Mouse (Mus musculus) CH12.LX (cell line): ENCODE data around the gene B3gnt4. TPM values are rescaled to one million over a fixed set of nuclear protein-coding genes. Genes with fewer than 3 reads are reported as not detected.

ENCODE experiments used
- DNase-seq: peaks from one replicate; pipeline ENCODE4 v3.0.0-alpha.2; 2013; ENCODE audit errors: extremely low read depth
- H3K27ac ChIP-seq: 2 replicates; pipeline ENCODE4 v1.5.1; 2012; ENCODE audit warnings: low read depth, mild to moderate bottlenecking, control low read depth, moderate library complexity; ENCODE audit not compliant: insufficient read depth
- H3K27me3 ChIP-seq: replicated peaks from 2 replicates; pipeline ENCODE3; 2012; ENCODE audit warnings: inconsistent platforms
- H3K36me3 ChIP-seq, 2 experiments: replicated peaks in 1 of 2; 2 replicates each; pipeline versions ENCODE3 to v1.6.1; 2012; ENCODE audit warnings: inconsistent platforms in 1 of 2, low read length in 1 of 2, mild to moderate bottlenecking in 1 of 2, mixed read lengths in 1 of 2, moderate library complexity in 1 of 2; ENCODE audit not compliant: control insufficient read depth in 1 of 2, insufficient read depth in 1 of 2
- H3K4me1 ChIP-seq, 2 experiments: 2 replicates each; pipeline ENCODE4 v1.6.1; 2012; ENCODE audit warnings: inconsistent platforms in 1 of 2, moderate library complexity in 1 of 2; ENCODE audit not compliant: insufficient read depth in 2 of 2, control insufficient read depth in 1 of 2
- H3K4me2 ChIP-seq: 2 replicates; pipeline ENCODE4 v1.6.1; 2012; ENCODE audit warnings: low read depth, mild to moderate bottlenecking, control low read depth; ENCODE audit not compliant: poor library complexity, insufficient read depth, severe bottlenecking
- H3K4me3 ChIP-seq, 3 experiments: fragments of 150-350 bp in 1 of 3; sonication (generic) in 1 of 3; replicated peaks in 1 of 3; 2 replicates each; pipeline versions ENCODE3 to v1.5.1; 2011 to 2012; ENCODE audit warnings: low read depth in 2 of 3, low read length in 2 of 3, mild to moderate bottlenecking in 2 of 3, moderate library complexity in 2 of 3, control low read depth in 1 of 3, improper control_type of control experiment in 1 of 3, inconsistent platforms in 1 of 3, mixed read lengths in 1 of 3; ENCODE audit not compliant: poor library complexity in 1 of 3
- H3K79me2 ChIP-seq: replicated peaks from 2 replicates; pipeline ENCODE4 v1.6.1; 2012; ENCODE audit warnings: mild to moderate bottlenecking, moderate library complexity; ENCODE audit not compliant: control insufficient read depth, poor library complexity, insufficient read depth, severe bottlenecking; ENCODE audit errors: extremely low read depth
- H3K9ac ChIP-seq: 2 replicates; pipeline ENCODE4 v1.6.1; 2012; ENCODE audit warnings: low read depth, mild to moderate bottlenecking, control low read depth, moderate library complexity; ENCODE audit not compliant: insufficient read depth
- H3K9me3 ChIP-seq: replicated peaks from 2 replicates; pipeline ENCODE3; 2012; ENCODE audit warnings: low read length, inconsistent platforms, mixed read lengths
- CHD1 ChIP-seq: IDR thresholded peaks from 2 replicates; pipeline ENCODE4 v1.6.1; 2012; ENCODE audit warnings: low read depth, low read length, improper control_type of control experiment, inconsistent platforms
- ELF1 ChIP-seq: IDR thresholded peaks from 2 replicates; pipeline ENCODE4 v1.6.1; 2014; ENCODE audit warnings: low read depth, mild to moderate bottlenecking, inconsistent platforms, low read length, improper control_type of control experiment
- JUND ChIP-seq: conservative IDR thresholded peaks from 2 replicates; pipeline ENCODE4 v1.6.1; 2011; ENCODE audit warnings: low read depth, low read length, improper control_type of control experiment
- KAT2A ChIP-seq: IDR thresholded peaks from 2 replicates; pipeline ENCODE4 v1.6.1; 2012; ENCODE audit warnings: low read length, improper control_type of control experiment, inconsistent platforms; ENCODE audit not compliant: insufficient replicate concordance
- MAFK ChIP-seq: IDR thresholded peaks from 2 replicates; pipeline ENCODE4 v1.6.1; 2011; ENCODE audit warnings: low read length, improper control_type of control experiment; ENCODE audit not compliant: insufficient replicate concordance
- MAX ChIP-seq: IDR thresholded peaks from 2 replicates; pipeline ENCODE4 v1.6.1; 2011; ENCODE audit warnings: low read length, improper control_type of control experiment
- MEF2A ChIP-seq: IDR thresholded peaks from 2 replicates; pipeline ENCODE4 v1.6.1; 2014; ENCODE audit warnings: low read depth, mild to moderate bottlenecking, inconsistent platforms, low read length, improper control_type of control experiment, borderline replicate concordance
- MXI1 ChIP-seq: IDR thresholded peaks from 2 replicates; pipeline ENCODE4 v1.6.1; 2011; ENCODE audit warnings: mild to moderate bottlenecking, low read depth, low read length, improper control_type of control experiment
- MYC ChIP-seq: IDR thresholded peaks from 2 replicates; pipeline ENCODE4 v1.6.1; 2011; ENCODE audit warnings: low read depth, mild to moderate bottlenecking, improper control_type of control experiment, low read length
- NRF1 ChIP-seq: IDR thresholded peaks from 2 replicates; pipeline ENCODE4 v1.6.1; 2014; ENCODE audit warnings: low read depth, mild to moderate bottlenecking, inconsistent platforms, low read length, improper control_type of control experiment, moderate library complexity
- RAD21 ChIP-seq: IDR thresholded peaks from 2 replicates; pipeline ENCODE4 v1.6.1; 2011; ENCODE audit warnings: low read depth, mild to moderate bottlenecking, low read length, improper control_type of control experiment, moderate library complexity
- RCOR1 ChIP-seq: conservative IDR thresholded peaks from 2 replicates; pipeline ENCODE4 v1.6.1; 2012; ENCODE audit warnings: low read depth, mild to moderate bottlenecking, inconsistent platforms, low read length, improper control_type of control experiment
- SMC3 ChIP-seq: IDR thresholded peaks from 2 replicates; pipeline ENCODE4 v1.6.1; 2011; ENCODE audit warnings: low read depth, low read length, improper control_type of control experiment
- TBP ChIP-seq: conservative IDR thresholded peaks from 2 replicates; pipeline ENCODE4 v1.6.1; 2011; ENCODE audit warnings: low read depth, low read length, improper control_type of control experiment
- USF2 ChIP-seq: conservative IDR thresholded peaks from 2 replicates; pipeline ENCODE4 v1.6.1; 2011; ENCODE audit warnings: low read depth, low read length, improper control_type of control experiment
- ZC3H11A ChIP-seq: IDR thresholded peaks from 2 replicates; pipeline ENCODE4 v1.6.1; 2012; ENCODE audit warnings: low read depth, mild to moderate bottlenecking, inconsistent platforms, low read length, improper control_type of control experiment
- ZMIZ1 ChIP-seq: IDR thresholded peaks from 2 replicates; pipeline ENCODE4 v1.6.1; 2012; ENCODE audit warnings: low read depth, mild to moderate bottlenecking, inconsistent platforms, low read length, improper control_type of control experiment
- dilution Hi-C: fragments of 300-500 bp; cut with MboI; formaldehyde crosslinking; loops from 2 replicates; pipeline ENCODE4 v1.14.3; 2020; ENCODE audit warnings: low sequenced_read_pairs; ENCODE audit not compliant: extremely low pct_unique_long_range_greater_than_20kb, extremely low pct_ligation_motif_present
- in situ Hi-C: fragments of 300-500 bp; cut with MboI; formaldehyde crosslinking; loops from 3 replicates; pipeline ENCODE4 v1.14.3; 2019; ENCODE audit warnings: low sequenced_read_pairs, low pct_ligation_motif_present, low pct_unique_long_range_greater_than_20kb, mixed read lengths
- polyA plus RNA-seq: library from polyadenylated mRNA; unstranded; fragments of >175 nt; gene quantifications from 2 replicates; pipeline ENCODE4 v1.2.1, GENCODE M21; 2012; ENCODE audit warnings: low read depth; ENCODE audit not compliant: insufficient read length
- total RNA-seq, 2 experiments: library from RNA; depleted of rRNA; stranded (reverse); fragments of 300-350 nt in 1 of 2; fragments of >200 nt in 1 of 2; gene quantifications; 2 replicates each; pipeline ENCODE4 v1.2.3; 2012 to 2014

B3gnt4 gene
- total and polyA plus RNA-seq, 3 experiments: 0.30 TPM; not detected in 2

DNA sequence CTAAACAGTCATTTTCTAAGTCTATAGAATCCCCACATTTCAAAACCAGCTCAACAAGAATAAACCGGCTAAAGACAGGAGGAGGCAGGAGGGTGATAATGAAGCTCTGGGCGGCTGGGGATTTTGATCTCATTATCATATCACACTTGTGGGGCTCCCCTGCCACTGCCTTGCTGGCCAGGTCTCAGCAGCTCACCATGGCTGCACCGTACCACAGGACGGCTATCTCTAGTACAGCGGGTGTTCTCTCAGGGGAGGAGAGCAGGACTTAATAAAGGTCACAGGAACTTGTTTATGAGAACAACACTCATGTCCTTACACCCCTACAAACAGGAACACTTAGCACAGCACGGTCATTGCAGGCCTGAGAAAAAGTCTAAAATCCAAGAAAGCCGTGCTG is 45.4 kb downstream of the B3gnt4 start:
- peaks cover 39 to 56% of the 10 kb centered on the region in 2 experiments for H3K36me3 ChIP-seq
- in situ Hi-C loops: no loop called here
- no peaks in the 10 kb centered on the region for H3K27me3 ChIP-seq
- DNase-seq: no peak
- no peak overlapping the region for H3K4me3 ChIP-seq
- dilution Hi-C loops: no loop called here
- H3K4me1 ChIP-seq: no peaks in the 10 kb centered on the region
- H3K9ac ChIP-seq: no peak overlapping the region
- no peaks in the 10 kb centered on the region for H3K79me2 ChIP-seq
- TF ChIP-seq USF2 (no peak), MAFK (no peak), ZMIZ1 (no peak), NRF1 (no peak), ELF1 (no peak), MXI1 (no peak), MEF2A (no peak), MYC (no peak), SMC3 (no peak), MAX (no peak), KAT2A (no peak), ZC3H11A (no peak)
- no peak overlapping the region for H3K27ac ChIP-seq
- H3K9me3 ChIP-seq: no peaks in the 10 kb centered on the region
- no peak overlapping the region for H3K4me2 ChIP-seq

DNA sequence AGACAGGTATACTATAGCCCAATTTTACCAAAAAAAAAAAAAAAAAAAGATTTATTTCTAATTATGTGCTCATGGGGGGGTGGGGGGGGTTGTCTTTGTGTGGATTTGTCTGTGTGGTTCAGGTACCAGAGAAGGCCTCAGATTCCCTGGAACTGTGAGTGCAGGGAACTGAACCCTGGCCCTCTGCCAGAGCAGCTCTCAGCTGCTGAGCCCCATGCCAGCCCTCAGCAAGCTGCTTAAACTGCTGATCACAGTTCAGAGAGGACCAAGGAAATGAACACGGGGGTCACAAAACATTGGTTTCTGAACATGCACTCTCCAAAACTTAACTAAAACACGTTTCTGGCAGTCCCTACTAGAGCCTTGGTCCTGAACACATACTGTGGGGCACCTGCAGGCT is 46.2 kb downstream of the B3gnt4 start:
- dilution Hi-C loops (no loop called here), in situ Hi-C loops (no loop called here)
- no peaks in the 10 kb centered on the region for H3K27me3 ChIP-seq
- no peaks in the 10 kb centered on the region for H3K9me3 ChIP-seq
- H3K27ac ChIP-seq: no peak overlapping the region
- no peak for DNase-seq
- no peaks in the 10 kb centered on the region for H3K79me2 ChIP-seq
- H3K4me1 ChIP-seq: no peaks in the 10 kb centered on the region
- no peak overlapping the region for H3K4me2 ChIP-seq
- H3K4me3 ChIP-seq: no peak overlapping the region
- TF ChIP-seq RAD21 (no peak), CHD1 (no peak), TBP (no peak)
- TF ChIP-seq, all 38 proteins: peak for 0
- peaks cover 39 to 64% of the 10 kb centered on the region in 2 experiments for H3K36me3 ChIP-seq
- H3K9ac ChIP-seq: no peak overlapping the region

DNA sequence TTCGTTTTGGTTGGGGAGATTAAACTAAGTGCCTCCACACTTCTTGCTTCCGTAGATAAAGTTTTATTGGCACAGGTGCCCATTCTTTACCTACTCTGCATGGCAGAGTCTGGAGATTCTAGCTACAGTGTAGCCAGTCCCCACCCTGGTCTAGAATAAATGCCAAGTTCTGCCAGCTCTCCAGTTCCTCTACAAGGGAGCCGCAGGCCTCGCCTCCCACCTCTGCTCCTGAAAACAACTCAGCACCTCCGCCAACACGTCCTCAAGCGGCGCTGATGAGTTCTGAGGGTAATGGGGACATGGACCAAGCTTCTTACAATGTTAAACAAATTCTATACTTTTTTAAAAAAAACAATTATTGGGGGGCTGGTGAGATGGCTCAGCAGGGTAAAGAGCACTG is 49.3 kb downstream of the B3gnt4 start:
- dilution Hi-C loops (no loop called here), in situ Hi-C loops (no loop called here)
- Histone ChIP-seq H3K79me2 (no peaks in the 10 kb centered on the region), H3K27me3 (no peaks in the 10 kb centered on the region), H3K36me3 (peaks cover 65 to 90% of the 10 kb centered on the region in 2 experiments), H3K9me3 (no peaks in the 10 kb centered on the region), H3K4me3 (no peak overlapping the region), H3K9ac (no peak overlapping the region), H3K4me1 (no peaks in the 10 kb centered on the region), H3K27ac (no peak overlapping the region), H3K4me2 (no peak overlapping the region)
- TF ChIP-seq RCOR1 (no peak), TBP (no peak), CHD1 (no peak), JUND (no peak), MAFK (no peak), ELF1 (no peak)
- no peak for DNase-seq
